Comparison of ENCODE assay signal across 35 mouse cellular contexts in genomic region chr13:112194991-112195390, GRCm38 (mm10).
"Had no signal": no experiment of that assay in that cellular context is flagged by ENCODE, and none has a peak within 500 bp of the region (broad histone marks: within the 10 kb centered on the region; RNA-seq: fewer than 3 reads in every experiment).

No protein-coding gene starts in this region.

- H3K9me3 ChIP-seq: heart, embryonic 12.5 days; heart, embryonic 13.5 days; heart, embryonic 15.5 days; hindbrain, embryonic 10.5 days; hindbrain, embryonic 12.5 days; hindbrain, embryonic 13.5 days; hindbrain, embryonic 15.5 days; intestine, embryonic 15.5 days; kidney, embryonic 15.5 days had no signal

- H3K4me2 ChIP-seq: heart, embryonic 11.5 days; heart, embryonic 12.5 days; heart, embryonic 13.5 days; heart, embryonic 15.5 days; hindbrain, embryonic 12.5 days; hindbrain, embryonic 13.5 days; hindbrain, embryonic 14.5 days; hindbrain, embryonic 15.5 days; intestine, embryonic 15.5 days; kidney, embryonic 15.5 days had no signal

- H3K27ac ChIP-seq: heart, embryonic 13.5 days; heart, embryonic 15.5 days; hindbrain, embryonic 10.5 days; hindbrain, embryonic 12.5 days; hindbrain, embryonic 13.5 days; hindbrain, embryonic 14.5 days; hindbrain, embryonic 15.5 days; hindbrain, postnatal 0 days; intestine, embryonic 15.5 days; kidney, embryonic 15.5 days; kidney, postnatal 0 days; layer of hippocampus, adult 2 months; left cerebral cortex, adult 2 months had no signal

- H3K4me3 ChIP-seq: heart, embryonic 12.5 days; heart, embryonic 13.5 days; heart, embryonic 15.5 days; hindbrain, embryonic 10.5 days; hindbrain, embryonic 12.5 days; hindbrain, embryonic 13.5 days; hindbrain, embryonic 15.5 days; intestine, embryonic 15.5 days; kidney, embryonic 15.5 days; layer of hippocampus, adult 2 months; left cerebral cortex, adult 2 months had no signal

- H3K27me3 ChIP-seq: heart, embryonic 12.5 days; heart, embryonic 13.5 days; heart, embryonic 15.5 days; hindbrain, embryonic 12.5 days; hindbrain, embryonic 15.5 days; intestine, embryonic 15.5 days; kidney, embryonic 15.5 days had no signal

- ATAC-seq: hindbrain, embryonic 16.5 days; hindbrain, postnatal 0 days; inflammation-experienced regulatory T-cells, adult 6 months; intestine, embryonic 15.5 days; intestine, embryonic 16.5 days; intestine, postnatal 0 days had no signal

- DNase-seq: heart, postnatal 10 days; heart, postnatal 14 days; heart, postnatal 36 days; heart, postnatal 4 days; kidney, adult 11 months; kidney, adult 18-20 months; kidney, adult 2 months; kidney, adult 8-10 months; kidney, adult 9 months; kidney, postnatal 10 days; kidney, postnatal 14 days; kidney, postnatal 25 days; kidney, postnatal 36 days; kidney, postnatal 4 days; layer of hippocampus, adult 9-11 months; layer of hippocampus, postnatal 36 days had no signal

- H3K36me3 ChIP-seq: heart, embryonic 12.5 days; heart, embryonic 13.5 days; heart, embryonic 15.5 days; hindbrain, embryonic 10.5 days; hindbrain, embryonic 12.5 days; hindbrain, embryonic 13.5 days; hindbrain, embryonic 15.5 days; intestine, embryonic 15.5 days; kidney, embryonic 15.5 days had no signal

- H3K9ac ChIP-seq: heart, embryonic 12.5 days; heart, embryonic 13.5 days; heart, embryonic 15.5 days; hindbrain, embryonic 12.5 days; hindbrain, embryonic 13.5 days; hindbrain, embryonic 14.5 days; hindbrain, embryonic 15.5 days; intestine, embryonic 15.5 days; kidney, embryonic 15.5 days had no signal
